Mouse (Mus musculus) stomach, embryonic 14.5 days (tissue): ENCODE measurements around the gene Dpy19l3. TPM values are rescaled to one million over a fixed set of nuclear protein-coding genes. Genes with fewer than 3 reads are reported as not detected.

Source experiments
- ATAC-seq: fragments of 200-750 bp; cut with Nextera tagmentation; 2 replicates; pipeline ENCODE4 v1.8.0; 2017; ENCODE audit warnings: low read depth, moderate TSS enrichment; ENCODE audit not compliant: insufficient number of reproducible peaks, insufficient read depth, low FRiP score
- H3K27ac ChIP-seq: fragments of 300-500 bp; sonication (generic); 2 replicates; pipeline ENCODE4 v1.5.1; 2014; ENCODE audit warnings: mild to moderate bottlenecking, low read length, moderate library complexity, mixed read lengths
- H3K27me3 ChIP-seq: fragments of 300-500 bp; sonication (generic); 2 replicates; pipeline ENCODE4 v1.6.1; 2014; ENCODE audit warnings: low read length, control low read depth, mixed read lengths; ENCODE audit not compliant: control insufficient read depth, insufficient read depth
- H3K36me3 ChIP-seq: fragments of 300-500 bp; sonication (generic); 2 replicates; pipeline ENCODE4 v1.6.1; 2014; ENCODE audit warnings: mild to moderate bottlenecking, control low read depth, low read length, moderate library complexity, mixed read lengths; ENCODE audit not compliant: control insufficient read depth, insufficient read depth
- H3K4me1 ChIP-seq: fragments of 300-500 bp; sonication (generic); 2 replicates; pipeline ENCODE4 v1.6.1; 2014; ENCODE audit warnings: low read length, control low read depth, mixed read lengths; ENCODE audit not compliant: control insufficient read depth, insufficient read depth
- H3K4me2 ChIP-seq: fragments of 300-500 bp; sonication (generic); replicated peaks from 2 replicates; pipeline ENCODE4 v1.6.1; 2014; ENCODE audit warnings: low read depth, low read length, control low read depth
- H3K4me3 ChIP-seq: fragments of 300-500 bp; sonication (generic); 2 replicates; pipeline ENCODE4 v1.5.1; 2014; ENCODE audit warnings: low read depth, low read length, control low read depth
- H3K9ac ChIP-seq: fragments of 300-500 bp; sonication (generic); replicated peaks from 2 replicates; pipeline ENCODE4 v1.6.1; 2014; ENCODE audit warnings: low read depth, mild to moderate bottlenecking, control low read depth, low read length, moderate library complexity, mixed read lengths
- H3K9me3 ChIP-seq: fragments of 300-500 bp; sonication (generic); 2 replicates; pipeline ENCODE4 v1.6.1; 2016; ENCODE audit warnings: low read depth, low read length, control low read depth; ENCODE audit not compliant: control insufficient read depth
- WGBS: fragments of 180-500 bp; shearing (Covaris S2); extraction: QIAGEN DNeasy Blood & Tissue Kit; methylation state at CpG from one replicate; pipeline ENCODE4 v1.1.7; 2014; 5-methylcytosine and 5-hydroxymethylcytosine counted together
- polyA plus RNA-seq: library from polyadenylated mRNA; unstranded; fragments of >200 nt; fragmentation: Nextera tagmentation; extraction: Ambion mirVana; gene quantifications from 2 replicates; pipeline ENCODE4 v1.2.1, GENCODE M21; 2014

Gene Dpy19l3
- polyA plus RNA-seq, 1 experiment from 2014 or later: 30.2 TPM

DNA sequence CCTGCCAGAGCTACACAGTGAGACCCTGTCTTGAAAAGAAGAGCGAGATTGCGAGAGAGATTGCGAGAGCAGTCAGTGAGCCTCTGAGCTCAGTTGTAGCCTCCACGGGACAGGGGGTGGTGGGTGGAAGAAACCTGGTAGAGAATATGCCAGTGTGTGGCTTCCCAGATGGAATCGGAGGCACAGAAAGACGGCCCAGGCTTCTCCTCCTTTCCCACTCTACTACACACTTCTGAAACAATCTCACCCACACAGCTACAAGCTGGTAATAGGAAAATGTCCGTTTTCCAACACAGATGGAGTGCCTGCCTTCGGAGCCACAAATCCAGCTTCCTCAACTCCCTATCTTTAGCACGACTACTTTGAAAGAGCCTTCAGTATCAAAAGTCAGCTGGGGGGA lies 9.5 kb downstream of the Dpy19l3 start:
- Histone ChIP-seq H3K36me3 (peaks cover 15% of the 10 kb centered on the region; the same call in 1 of the 2 replicates), H3K27me3 (no peaks in the 10 kb centered on the region), H3K4me3 (no peak overlapping the region), H3K27ac (no peak overlapping the region), H3K9me3 (no peaks in the 10 kb centered on the region), H3K9ac (no peak overlapping the region), H3K4me2 (no peak overlapping the region), H3K4me1 (0 out of 2 replicates have a peak, but pooled peaks cover 3% of the 10 kb centered on the region)
- WGBS: 90% methylated on average over 9 of the region's 9 CpGs
- ATAC-seq: no peak

DNA sequence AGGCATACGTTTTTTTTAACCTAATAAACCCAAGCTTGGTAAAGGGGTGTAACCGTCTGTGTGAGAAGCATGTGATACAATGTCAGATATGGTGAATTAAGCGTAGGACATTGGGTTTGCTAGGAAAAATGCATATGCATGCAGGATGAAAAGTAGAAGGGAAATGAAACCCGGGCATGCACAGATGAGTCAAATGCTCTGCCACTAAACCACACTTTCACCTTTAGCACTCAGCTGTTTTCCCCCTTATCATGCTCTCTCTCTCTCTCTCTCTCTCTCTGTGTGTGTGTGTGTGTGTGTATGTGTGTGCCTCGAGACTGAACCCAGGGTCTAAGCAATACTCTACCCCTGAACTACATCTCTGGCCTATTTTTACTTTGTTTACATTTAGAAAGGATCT lies 11.9 kb downstream of the Dpy19l3 start:
- Histone ChIP-seq H3K9me3 (no peaks in the 10 kb centered on the region), H3K4me1 (0 out of 2 replicates have a peak, but pooled peaks cover 3% of the 10 kb centered on the region), H3K4me3 (no peak overlapping the region), H3K9ac (no peak overlapping the region), H3K27me3 (no peaks in the 10 kb centered on the region), H3K4me2 (no peak overlapping the region), H3K36me3 (no peaks in the 10 kb centered on the region; the same call in 1 of the 2 replicates), H3K27ac (no peak overlapping the region)
- no peak for ATAC-seq
- WGBS: 72% methylated on average over 5 of the region's 5 CpGs

DNA sequence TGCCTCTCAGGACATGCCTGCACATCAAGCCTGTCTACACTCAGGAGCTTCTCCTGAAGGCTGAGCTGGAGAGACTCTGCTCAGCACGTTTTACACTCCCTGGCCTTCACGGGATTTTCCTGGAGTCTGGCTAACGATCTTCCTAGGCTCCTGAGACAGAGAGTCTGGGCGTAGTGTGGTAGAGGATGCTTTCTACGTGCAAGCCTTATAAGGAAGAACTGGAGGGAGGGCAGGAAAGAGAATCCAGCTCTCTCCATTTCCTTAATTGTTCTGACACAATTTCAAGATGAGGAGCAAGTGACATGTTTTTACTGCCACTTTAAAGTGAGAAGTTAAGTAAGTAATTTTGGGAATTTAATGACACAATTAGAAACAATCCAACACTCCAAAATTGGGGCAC lies 12.4 kb downstream of the Dpy19l3 start:
- no peak for ATAC-seq
- H3K9ac ChIP-seq: no peak overlapping the region
- H3K9me3 ChIP-seq: no peaks in the 10 kb centered on the region
- peak overlapping the region; percentile 3; the same call in 1 of the 2 replicates for H3K27ac ChIP-seq
- 69% methylated on average over 5 of the region's 5 CpGs for WGBS
- no peak overlapping the region for H3K4me3 ChIP-seq
- H3K27me3 ChIP-seq: no peaks in the 10 kb centered on the region
- H3K4me1 ChIP-seq: 0 out of 2 replicates have a peak, but pooled peaks cover 3% of the 10 kb centered on the region
- H3K36me3 ChIP-seq: no peaks in the 10 kb centered on the region; the same call in 1 of the 2 replicates
- H3K4me2 ChIP-seq: no peak overlapping the region

DNA sequence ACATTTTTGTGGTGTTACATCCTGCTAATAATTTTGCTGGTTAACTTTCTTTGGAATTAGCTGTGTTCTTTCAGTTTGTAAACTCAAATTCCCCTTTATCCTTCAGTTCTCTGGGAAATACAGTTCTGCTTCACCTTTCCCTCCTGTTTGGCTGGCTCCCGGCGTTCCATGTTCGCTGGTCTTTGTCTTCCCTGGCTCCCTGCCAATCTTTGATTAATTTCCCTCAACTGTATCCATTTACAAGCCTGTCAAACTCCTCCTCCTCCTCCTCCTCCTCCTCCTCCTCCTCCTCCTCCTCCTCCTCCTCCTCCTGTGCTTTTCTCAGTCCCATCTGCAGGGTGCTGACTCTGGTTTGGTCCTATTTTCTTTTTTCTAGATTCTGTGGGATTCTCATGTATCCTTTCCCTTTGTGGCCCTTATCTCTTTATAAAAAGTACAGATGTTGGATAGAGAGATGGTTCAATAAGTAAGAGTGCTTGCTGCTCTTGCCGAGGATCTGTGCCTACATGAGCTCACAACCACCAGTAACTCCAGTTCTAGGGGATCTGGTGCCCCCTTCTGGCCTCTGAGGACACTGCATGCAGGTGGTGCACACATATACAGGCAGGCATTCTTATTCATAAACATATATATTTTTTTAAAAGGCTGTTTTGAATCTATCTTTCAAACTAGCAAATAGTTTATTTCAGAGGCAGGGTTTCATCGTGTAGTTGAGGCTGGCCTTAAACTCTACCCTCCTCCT lies 13.6 kb downstream of the Dpy19l3 start:
- no peak for ATAC-seq
- H3K27me3 ChIP-seq: no peaks in the 10 kb centered on the region
- H3K27ac ChIP-seq: no peak overlapping the region
- no peak overlapping the region for H3K4me3 ChIP-seq
- H3K9ac ChIP-seq: no peak overlapping the region
- H3K36me3 ChIP-seq: no peaks in the 10 kb centered on the region; the same call in 1 of the 2 replicates
- H3K4me2 ChIP-seq: no peak overlapping the region
- H3K9me3 ChIP-seq: no peaks in the 10 kb centered on the region
- 60% methylated on average over 5 of the region's 5 CpGs for WGBS
- 0 out of 2 replicates have a peak, but pooled peaks cover 3% of the 10 kb centered on the region for H3K4me1 ChIP-seq

DNA sequence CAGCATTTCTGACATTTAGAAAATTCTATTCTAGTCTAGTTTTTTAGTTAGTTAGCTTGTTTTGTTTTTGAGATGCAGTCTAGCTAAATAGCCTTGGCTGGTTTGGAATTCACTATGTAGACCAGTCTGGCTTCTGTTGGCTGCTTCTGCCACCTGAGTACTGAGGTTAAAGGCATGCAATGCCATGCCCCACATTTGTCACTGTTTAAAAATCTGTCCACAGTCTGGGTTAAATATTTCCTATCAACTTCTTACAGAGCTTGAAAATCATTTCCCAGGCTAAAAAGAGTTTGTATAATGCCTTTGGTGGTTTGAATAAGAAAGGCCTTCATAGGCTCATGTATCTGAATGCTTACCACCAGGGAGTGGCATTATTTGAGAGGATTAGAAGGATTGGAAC lies 15.4 kb downstream of the Dpy19l3 start:
- Histone ChIP-seq H3K9me3 (no peaks in the 10 kb centered on the region), H3K4me1 (0 out of 2 replicates have a peak, but pooled peaks cover 3% of the 10 kb centered on the region), H3K9ac (no peak overlapping the region), H3K27ac (no peak overlapping the region), H3K4me3 (no peak overlapping the region), H3K36me3 (no peaks in the 10 kb centered on the region; the same call in 1 of the 2 replicates), H3K27me3 (no peaks in the 10 kb centered on the region), H3K4me2 (no peak overlapping the region)
- ATAC-seq: no peak

DNA sequence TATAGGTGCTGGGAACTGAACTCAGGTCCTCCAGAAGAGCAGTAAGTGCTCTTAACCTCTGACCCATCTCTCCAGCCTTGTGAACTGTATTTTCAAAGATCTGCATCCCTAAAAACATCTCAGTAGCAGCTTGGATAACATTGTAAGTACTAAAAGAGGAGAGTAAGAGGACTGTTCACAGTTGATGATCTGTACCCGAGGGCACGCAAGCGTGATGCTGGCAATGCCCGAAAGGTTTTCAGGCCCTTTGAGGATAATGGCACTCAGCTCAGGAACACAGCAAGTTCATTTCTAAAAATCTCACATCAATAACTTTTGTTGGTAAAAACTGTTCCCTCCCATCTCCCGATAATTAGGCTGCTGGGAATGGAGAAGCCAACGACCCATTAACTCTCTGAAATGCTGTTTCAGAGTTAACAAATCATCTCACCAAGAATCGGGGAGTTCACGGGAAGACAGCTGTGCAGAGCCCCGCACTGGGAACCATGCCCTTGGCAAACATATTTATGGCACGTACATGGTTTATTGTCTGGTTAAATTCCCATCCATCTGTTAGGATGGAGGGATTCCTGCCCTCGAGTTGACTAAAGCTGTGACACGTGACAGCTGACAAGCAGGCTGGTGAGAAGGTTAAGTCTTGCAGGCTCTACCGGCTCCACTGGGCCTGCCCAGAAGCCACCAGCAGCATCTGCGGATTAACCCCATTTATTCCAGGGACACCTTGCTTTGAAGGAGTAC lies 20.8 kb downstream of the Dpy19l3 start:
- Histone ChIP-seq H3K4me2 (no peak overlapping the region), H3K9ac (no peak overlapping the region), H3K9me3 (no peaks in the 10 kb centered on the region), H3K4me1 (no peaks in the 10 kb centered on the region), H3K27ac (no peak overlapping the region), H3K27me3 (no peaks in the 10 kb centered on the region), H3K36me3 (peaks cover 8% of the 10 kb centered on the region; the same call in 1 of the 2 replicates), H3K4me3 (no peak overlapping the region)
- no peak for ATAC-seq
- 63% methylated on average over 14 of the region's 14 CpGs for WGBS

DNA sequence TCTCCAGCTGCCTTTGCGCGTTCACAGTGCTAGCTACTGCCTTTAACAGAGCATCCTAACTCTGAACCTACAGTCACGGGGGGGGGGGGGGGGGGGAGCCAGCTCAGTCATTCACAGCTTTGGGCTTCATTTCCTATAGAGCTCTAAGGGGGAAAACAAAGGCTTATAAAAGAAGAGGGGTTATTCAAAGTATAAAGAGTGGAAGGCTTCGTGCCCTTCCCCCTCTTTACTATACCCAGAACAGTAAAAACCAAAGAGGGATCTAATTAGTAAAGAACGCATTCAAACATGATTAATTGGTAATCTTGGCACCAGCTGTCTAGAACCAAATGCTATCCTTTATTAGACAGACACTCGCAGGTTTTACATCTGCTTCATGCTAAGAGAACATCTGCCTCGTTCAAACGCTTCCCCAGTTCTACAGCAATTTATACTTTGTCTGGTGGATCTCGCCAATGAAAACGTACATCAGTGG lies 21.6 kb downstream of the Dpy19l3 start:
- H3K9ac ChIP-seq: no peak overlapping the region
- WGBS: 85% methylated on average over 10 of the region's 10 CpGs
- no peaks in the 10 kb centered on the region for H3K9me3 ChIP-seq
- H3K36me3 ChIP-seq: peaks cover 8% of the 10 kb centered on the region; the same call in 1 of the 2 replicates
- H3K4me1 ChIP-seq: no peaks in the 10 kb centered on the region
- no peak overlapping the region for H3K4me2 ChIP-seq
- no peak overlapping the region for H3K4me3 ChIP-seq
- H3K27me3 ChIP-seq: no peaks in the 10 kb centered on the region
- H3K27ac ChIP-seq: no peak overlapping the region
- no peak for ATAC-seq

DNA sequence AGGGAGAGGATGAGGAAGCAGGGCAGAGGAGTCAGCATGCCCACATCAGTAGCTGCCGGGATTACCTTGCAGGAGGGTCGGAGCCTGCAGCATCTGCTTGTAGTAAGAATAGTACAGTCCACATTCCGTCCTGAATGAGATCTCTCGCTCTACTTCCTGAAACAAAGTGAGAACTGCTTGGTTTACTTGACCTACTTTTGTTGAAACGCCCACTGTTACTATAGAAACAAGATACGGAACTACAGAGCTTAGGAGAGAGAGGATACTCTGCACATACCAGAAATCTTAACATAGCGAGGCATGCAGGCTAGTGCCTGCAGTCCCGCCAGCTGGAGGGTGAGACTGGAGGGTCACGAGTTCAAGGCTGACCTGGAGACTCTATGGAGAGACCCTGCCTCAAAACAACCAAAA lies 24.6 kb downstream of the Dpy19l3 start:
- Histone ChIP-seq H3K27me3 (no peaks in the 10 kb centered on the region), H3K4me2 (no peak overlapping the region), H3K9ac (no peak overlapping the region), H3K27ac (no peak overlapping the region), H3K9me3 (no peaks in the 10 kb centered on the region), H3K36me3 (peaks cover 13% of the 10 kb centered on the region; the same call in 1 of the 2 replicates), H3K4me1 (no peaks in the 10 kb centered on the region), H3K4me3 (no peak overlapping the region)
- no peak for ATAC-seq
- 79% methylated on average over 9 of the region's 9 CpGs for WGBS
